In the genomic region with DNA sequence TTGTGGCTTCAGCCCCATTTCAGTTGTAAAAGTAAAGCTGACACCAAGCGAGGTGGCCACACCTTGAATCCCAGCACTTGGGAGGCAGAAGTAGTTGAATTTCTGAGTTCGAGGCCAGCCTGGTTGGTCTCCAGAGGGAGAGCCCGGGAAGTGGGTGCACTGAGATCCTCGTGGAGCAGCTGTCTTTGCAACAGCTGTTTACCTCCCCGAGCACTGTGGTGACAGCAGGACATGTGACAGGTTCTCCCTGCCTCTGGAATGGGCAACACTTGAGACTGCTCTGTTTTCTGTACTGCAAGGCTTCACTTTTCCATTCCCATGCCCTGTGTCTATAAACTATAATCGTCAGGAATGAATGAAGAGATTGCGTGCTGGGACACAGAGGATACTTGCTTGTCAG, we compare ENCODE assay signal across 29 mouse cellular contexts. TPM values are rescaled to one million over a fixed set of nuclear protein-coding genes. Genes with fewer than 3 reads are reported as not detected.
"Had no signal": no experiment of that assay in that cellular context is flagged by ENCODE, and none has a peak within 500 bp of the region (broad histone marks: within the 10 kb centered on the region; RNA-seq: fewer than 3 reads in every experiment).

No protein-coding gene starts in this region.

- H3K4me2 ChIP-seq: liver, embryonic 13.5 days; liver, embryonic 15.5 days; lung, embryonic 15.5 days; midbrain, embryonic 12.5 days; neural tube, embryonic 13.5 days; neural tube, embryonic 15.5 days had no signal

- H3K4me3 ChIP-seq: liver, embryonic 13.5 days; liver, embryonic 15.5 days; lung, embryonic 15.5 days; megakaryocyte, embryonic 14.5 days; midbrain, embryonic 12.5 days; neural tube, embryonic 13.5 days; neural tube, embryonic 15.5 days had no signal

- DNase-seq: liver, embryonic 13.5 days; liver, postnatal 0 days; lung, adult 2 months; lung, postnatal 14 days; lung, postnatal 36 days; midbrain, embryonic 14.5 days; retina, postnatal 1 day; right cerebral cortex, adult 18-20 months; right cerebral cortex, postnatal 25 days; right cerebral cortex, postnatal 4 days; spleen, adult 18-20 months; thymus, adult 18-20 months; thymus, postnatal 14 days; thymus, postnatal 36 days had no signal

- H3K9ac ChIP-seq: liver, embryonic 13.5 days; liver, embryonic 15.5 days; liver, postnatal 0 days; lung, embryonic 15.5 days; midbrain, embryonic 12.5 days; neural tube, embryonic 13.5 days; neural tube, embryonic 15.5 days had no signal

- H3K27me3 ChIP-seq: liver, embryonic 13.5 days; liver, embryonic 15.5 days; lung, embryonic 15.5 days; megakaryocyte, embryonic 14.5 days; midbrain, embryonic 12.5 days; neural tube, embryonic 13.5 days; neural tube, embryonic 15.5 days had no signal

- H3K27ac ChIP-seq: liver, embryonic 13.5 days; liver, embryonic 15.5 days; lung, embryonic 15.5 days; macrophage; midbrain, embryonic 12.5 days; neural tube, embryonic 13.5 days; neural tube, embryonic 15.5 days had no signal

- ATAC-seq: liver, postnatal 0 days; lung, postnatal 0 days; midbrain, embryonic 16.5 days had no signal

- H3K4me1 ChIP-seq: liver, embryonic 13.5 days; lung, embryonic 15.5 days; midbrain, embryonic 12.5 days; neural tube, embryonic 13.5 days; neural tube, embryonic 15.5 days had no signal

- H3K9me3 ChIP-seq: liver, embryonic 13.5 days; liver, embryonic 15.5 days; lung, embryonic 15.5 days; megakaryocyte, embryonic 14.5 days; midbrain, embryonic 12.5 days; neural tube, embryonic 13.5 days; neural tube, embryonic 15.5 days had no signal

RNA-seq across cellular contexts. Expression of gene Tspan10, which starts 24.6 kb away (rescaled TPM):
- total RNA-seq: megakaryocyte progenitor cell, adult 5-6 weeks; monocyte, adult 5-6 weeks had no signal
- polyA plus RNA-seq: liver, embryonic 13.5 days; liver, embryonic 15.5 days; liver, postnatal 0 days; lung, embryonic 15.5 days; lung, postnatal 0 days; midbrain, embryonic 12.5 days; midbrain, embryonic 14.5 days; midbrain, embryonic 16.5 days; neural tube, embryonic 11.5 days; neural tube, embryonic 13.5 days; neural tube, embryonic 15.5 days; stomach, embryonic 14.5 days; stomach, embryonic 16.5 days had no signal

RNA-seq across cellular contexts. Expression of gene Pde6g, which starts 35.4 kb away (rescaled TPM):
- total RNA-seq: monocyte, adult 5-6 weeks had no signal
- polyA plus RNA-seq: lung, postnatal 0 days; macrophage; midbrain, embryonic 12.5 days; midbrain, embryonic 14.5 days; neural tube, embryonic 11.5 days; stomach, embryonic 14.5 days; thymus, postnatal 0 days had no signal
